Mouse (Mus musculus): ENCODE measurements around the gene Il4ra.

Gene Il4ra

GRCm38 (mm10) chr7:125600136-125600535 lies 48.2 kb downstream of the Il4ra start:
- no peak for DNase-seq (ENCODE audit: low read depth, low spot score)

- DNase-seq (ENCODE audit: low read depth, low spot score) = no peak
These were observed 48.8 kb downstream of the Il4ra start for GRCm38 (mm10) chr7:125600612-125601279.

GRCm38 (mm10) chr7:125601280-125601670 lies 49.4 kb downstream of the Il4ra start:
- DNase-seq (ENCODE audit: low read depth, low spot score) = no peak

GRCm38 (mm10) chr7:125601821-125602448 lies 50.0 kb downstream of the Il4ra start:
- DNase-seq (ENCODE audit: low read depth, low spot score) = no peak

- DNase-seq (ENCODE audit: low read depth, low spot score) = no peak
These were observed 51.3 kb downstream of the Il4ra start, which contains the start of gene Il21r for GRCm38 (mm10) chr7:125603185-125603631. Gene Il21r, plus strand, starts transcription at chr7:125603429.

- no peak for DNase-seq (ENCODE audit: low read depth, low spot score)
These were observed 52.7 kb downstream of the Il4ra start for GRCm38 (mm10) chr7:125604362-125605319.

GRCm38 (mm10) chr7:125605725-125606139 lies 53.8 kb downstream of the Il4ra start:
- no peak for DNase-seq (ENCODE audit: low read depth, low spot score)

- DNase-seq (ENCODE audit: low read depth, low spot score) = no peak
These were observed 54.6 kb downstream of the Il4ra start for GRCm38 (mm10) chr7:125606265-125607164.

GRCm38 (mm10) chr7:125607384-125608182 lies 55.7 kb downstream of the Il4ra start:
- no peak for DNase-seq (ENCODE audit: low read depth, low spot score)

- DNase-seq (ENCODE audit: low read depth, low spot score) = no peak
These were observed 56.3 kb downstream of the Il4ra start for GRCm38 (mm10) chr7:125608183-125608688.

- no peak for DNase-seq (ENCODE audit: low read depth, low spot score)
These were observed 61.7 kb downstream of the Il4ra start for GRCm38 (mm10) chr7:125613579-125613978.

- DNase-seq (ENCODE audit: low read depth, low spot score) = no peak
These were observed 63.5 kb downstream of the Il4ra start for GRCm38 (mm10) chr7:125615453-125615852.

GRCm38 (mm10) chr7:125618016-125618415 lies 66.1 kb downstream of the Il4ra start:
- no peak for DNase-seq (ENCODE audit: low read depth, low spot score)

GRCm38 (mm10) chr7:125620077-125620476 lies 68.2 kb downstream of the Il4ra start:
- no peak for DNase-seq (ENCODE audit: low read depth, low spot score)

- no peak for DNase-seq (ENCODE audit: low read depth, low spot score)
These were observed 71.1 kb downstream of the Il4ra start for GRCm38 (mm10) chr7:125622741-125623685.

- DNase-seq (ENCODE audit: low read depth, low spot score) = no peak
These were observed 73.3 kb downstream of the Il4ra start for GRCm38 (mm10) chr7:125625219-125625618.

- no peak for DNase-seq (ENCODE audit: low read depth, low spot score)
These were observed 73.9 kb downstream of the Il4ra start for GRCm38 (mm10) chr7:125625829-125626228.

Measured in forelimb bud, embryonic 11.5 days (tissue).